Mouse (Mus musculus) hindbrain, embryonic 10.5 days (tissue): ENCODE results near the gene Gm47995. TPM values are rescaled to one million over a fixed set of nuclear protein-coding genes. Genes with fewer than 3 reads are reported as not detected.
"Not testable (repeated sequence)": the region's sequence is repeated elsewhere in the genome, so short reads cannot be mapped to it uniquely, and the experiment has no call there.

Experiments used
- DNase-seq: peaks from one replicate; pipeline ENCODE4 v3.0.0-alpha.2; 2017; ENCODE audit warnings: low spot score
- H3K27ac ChIP-seq: fragments of 300-500 bp; sonication (generic); 2 replicates; pipeline ENCODE4 v1.5.1; 2016; ENCODE audit warnings: mild to moderate bottlenecking, moderate library complexity
- H3K27me3 ChIP-seq: fragments of 300-500 bp; sonication (generic); 2 replicates; pipeline ENCODE4 v1.6.1; 2016; ENCODE audit warnings: mild to moderate bottlenecking; ENCODE audit not compliant: poor library complexity, insufficient read depth, severe bottlenecking
- H3K36me3 ChIP-seq: fragments of 300-500 bp; sonication (generic); 2 replicates; pipeline ENCODE4 v1.6.1; 2016; ENCODE audit warnings: mild to moderate bottlenecking, moderate library complexity
- H3K4me1 ChIP-seq: fragments of 300-500 bp; sonication (generic); replicated peaks from 2 replicates; pipeline ENCODE4 v1.6.1; 2016; ENCODE audit warnings: mild to moderate bottlenecking
- H3K4me3 ChIP-seq: fragments of 300-500 bp; sonication (generic); 2 replicates; pipeline ENCODE4 v1.5.1; 2016; ENCODE audit warnings: mild to moderate bottlenecking, moderate library complexity
- H3K9me3 ChIP-seq: fragments of 300-500 bp; sonication (generic); 2 replicates; pipeline ENCODE4 v1.6.1; 2016; ENCODE audit warnings: mild to moderate bottlenecking, moderate library complexity
- WGBS: fragments of 180-500 bp; shearing (Covaris S2); methylation state at CpG from one replicate; pipeline ENCODE4 v1.1.7; 2016; 5-methylcytosine and 5-hydroxymethylcytosine counted together
- polyA plus RNA-seq: library from polyadenylated mRNA; unstranded; fragments of >200 nt; fragmentation: Nextera tagmentation; extraction: Ambion mirVana; gene quantifications from 2 replicates; pipeline ENCODE4 v1.2.1, GENCODE M21; 2016

The Gm47995 gene
- polyA plus RNA-seq, 1 experiment from 2014 or later = 0.30 TPM

DNA sequence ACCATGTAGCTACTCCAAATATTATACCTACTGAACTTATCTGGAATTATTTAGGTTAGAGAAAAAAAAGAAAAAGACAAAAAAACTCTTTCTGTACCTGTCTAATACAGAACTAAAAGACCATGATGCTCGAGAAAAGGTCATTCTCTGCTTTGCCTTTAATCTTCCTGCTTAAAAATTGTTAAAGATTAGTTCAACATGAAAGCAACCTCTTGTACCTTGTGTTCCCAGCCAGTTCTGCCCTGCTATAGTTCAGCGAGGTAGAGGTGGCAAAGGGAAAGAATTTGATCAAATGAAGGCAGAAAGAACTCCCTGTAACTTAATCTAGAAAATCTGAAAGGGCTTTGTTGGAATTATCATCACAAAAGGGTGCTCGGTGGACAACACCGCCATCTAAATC is 2.3 kb upstream of the Gm47995 start:
- WGBS = 68% methylated on average over 4 of the region's 4 CpGs
- not testable (repeated sequence) for H3K36me3 ChIP-seq, H3K27ac ChIP-seq, DNase-seq, H3K27me3 ChIP-seq, H3K4me3 ChIP-seq, H3K4me1 ChIP-seq, H3K9me3 ChIP-seq

DNA sequence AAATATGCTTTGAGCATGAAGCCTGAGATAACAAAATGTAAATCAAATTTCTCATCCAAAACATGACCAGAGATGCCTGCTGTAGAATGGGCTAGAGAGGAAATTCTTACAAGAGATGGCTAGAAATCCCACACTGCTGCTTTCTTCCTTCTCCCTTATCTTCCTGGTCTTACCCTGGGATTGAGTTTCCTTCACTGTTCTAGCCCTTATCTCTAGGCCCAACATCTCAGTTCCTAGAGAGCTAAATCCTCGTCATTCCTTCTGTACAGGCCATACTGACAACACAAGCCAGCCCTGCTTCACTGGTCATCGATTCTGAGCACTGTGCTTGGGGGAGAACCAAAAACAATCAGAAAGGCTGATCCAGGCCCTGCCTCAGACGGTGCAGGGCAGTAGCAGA is 1.6 kb upstream of the Gm47995 start:
- WGBS = 86% methylated on average over 3 of the region's 3 CpGs

DNA sequence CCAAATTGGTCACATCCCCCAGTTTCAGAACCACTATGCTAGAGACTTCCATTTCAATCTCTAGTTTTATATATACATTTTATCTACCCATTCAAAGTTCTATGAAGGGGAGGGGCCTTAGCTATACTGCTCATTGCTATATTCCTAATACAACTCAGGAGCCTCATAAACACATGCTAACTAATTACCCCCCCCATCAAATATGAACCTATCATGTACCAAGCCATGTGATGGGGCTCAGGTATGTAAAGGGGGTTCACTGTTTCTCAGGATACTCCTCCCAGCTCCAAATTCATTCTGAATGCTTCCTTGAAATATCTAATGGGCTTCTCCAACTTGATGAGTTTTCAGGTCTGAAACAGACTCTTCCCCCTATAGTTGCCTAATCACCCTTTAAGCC is 2.4 kb downstream of the Gm47995 start:
- not testable (repeated sequence) for DNase-seq, H3K4me1 ChIP-seq, H3K9me3 ChIP-seq, H3K27ac ChIP-seq, H3K27me3 ChIP-seq, H3K4me3 ChIP-seq, H3K36me3 ChIP-seq

More for the DNA sequence above, 1.6 kb upstream of the Gm47995 start:
- not testable (repeated sequence) for H3K27me3 ChIP-seq, H3K4me3 ChIP-seq, H3K9me3 ChIP-seq, H3K36me3 ChIP-seq, H3K27ac ChIP-seq, H3K4me1 ChIP-seq, DNase-seq

DNA sequence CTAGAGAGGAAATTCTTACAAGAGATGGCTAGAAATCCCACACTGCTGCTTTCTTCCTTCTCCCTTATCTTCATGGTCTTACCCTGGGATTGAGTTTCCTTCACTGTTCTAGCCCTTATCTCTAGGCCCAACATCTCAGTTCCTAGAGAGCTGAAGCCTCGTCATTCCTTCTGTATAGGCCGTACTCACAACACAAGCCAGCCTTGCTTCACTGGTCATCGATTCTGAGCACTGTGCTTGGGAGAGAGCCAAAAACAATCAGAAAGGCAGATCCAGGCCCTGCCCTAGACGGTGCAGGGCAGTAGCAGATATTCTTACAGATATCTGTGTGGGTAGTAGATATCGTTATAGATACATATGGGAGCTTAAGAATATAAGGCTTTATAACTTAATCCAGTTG is 4.5 kb downstream of the Gm47995 start:
- 82% methylated on average over 4 of the region's 5 CpGs for WGBS
- DNase-seq, H3K27ac ChIP-seq, H3K4me1 ChIP-seq, H3K4me3 ChIP-seq, H3K36me3 ChIP-seq, H3K9me3 ChIP-seq, H3K27me3 ChIP-seq: not testable (repeated sequence)

DNA sequence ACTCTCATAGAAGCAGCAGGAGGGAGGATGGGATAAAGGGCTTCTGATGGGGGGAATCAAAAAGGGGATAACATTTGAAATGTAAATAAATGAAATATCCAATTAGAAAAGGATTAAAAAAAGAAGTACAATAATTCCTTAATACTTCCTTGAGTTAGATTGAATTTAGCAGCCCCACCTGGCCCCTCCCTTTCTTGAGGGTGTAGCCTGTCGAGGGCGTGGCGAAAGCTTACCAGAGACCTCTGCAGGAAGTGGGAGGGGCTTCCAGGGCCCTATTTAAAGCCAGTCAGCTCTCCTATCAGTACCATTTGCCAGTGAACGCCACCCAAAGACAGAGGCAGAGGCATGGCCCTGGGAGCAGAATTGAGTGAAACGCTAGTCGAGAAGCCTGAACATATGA is 5.6 kb downstream of the Gm47995 start, which contains the start of gene 3110040M04Rik:
3110040M04Rik (plus strand) TSS at position 304 of the 400 bp plus-strand sequence.
- H3K27me3 ChIP-seq, H3K9me3 ChIP-seq: not testable (repeated sequence)
- WGBS = no CpG with 5 or more reads among the region's 6 CpGs

DNA sequence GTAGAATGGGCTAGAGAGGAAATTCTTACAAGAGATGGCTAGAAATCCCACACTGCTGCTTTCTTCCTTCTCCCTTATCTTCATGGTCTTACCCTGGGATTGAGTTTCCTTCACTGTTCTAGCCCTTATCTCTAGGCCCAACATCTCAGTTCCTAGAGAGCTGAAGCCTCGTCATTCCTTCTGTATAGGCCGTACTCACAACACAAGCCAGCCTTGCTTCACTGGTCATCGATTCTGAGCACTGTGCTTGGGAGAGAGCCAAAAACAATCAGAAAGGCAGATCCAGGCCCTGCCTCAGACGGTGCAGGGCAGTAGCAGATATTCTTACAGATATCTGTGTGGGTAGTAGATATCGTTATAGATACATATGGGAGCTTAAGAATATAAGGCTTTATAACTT is 10.2 kb downstream of the Gm47995 start:
- 78% methylated on average over 4 of the region's 5 CpGs for WGBS
- H3K36me3 ChIP-seq, H3K4me3 ChIP-seq, H3K27ac ChIP-seq, DNase-seq, H3K4me1 ChIP-seq, H3K9me3 ChIP-seq, H3K27me3 ChIP-seq: not testable (repeated sequence)

More for the DNA sequence above, 5.6 kb downstream of the Gm47995 start, which contains the start of gene 3110040M04Rik:
- not testable (repeated sequence) for DNase-seq, H3K27ac ChIP-seq, H3K36me3 ChIP-seq, H3K4me1 ChIP-seq, H3K4me3 ChIP-seq

DNA sequence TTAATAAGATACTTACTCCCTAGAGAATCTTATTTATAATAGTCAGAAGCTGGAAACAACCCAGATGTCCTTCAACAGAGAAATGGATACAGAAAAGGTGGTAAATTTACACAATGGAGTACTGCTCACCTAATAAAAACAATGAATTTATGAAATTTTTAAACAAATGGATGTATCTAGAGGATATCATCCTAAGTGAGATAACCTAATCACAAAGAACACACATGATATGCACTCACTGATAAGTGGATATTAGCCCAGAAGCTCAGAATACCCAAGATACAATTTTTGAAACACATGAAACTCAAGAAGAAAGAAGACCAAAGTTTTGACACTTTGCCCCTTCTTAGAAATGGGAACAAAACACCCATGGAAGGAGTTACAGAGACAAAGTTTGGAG is 10.7 kb downstream of the Gm47995 start:
- H3K36me3 ChIP-seq, H3K9me3 ChIP-seq, H3K4me1 ChIP-seq, H3K4me3 ChIP-seq, H3K27ac ChIP-seq, H3K27me3 ChIP-seq, DNase-seq: not testable (repeated sequence)

DNA sequence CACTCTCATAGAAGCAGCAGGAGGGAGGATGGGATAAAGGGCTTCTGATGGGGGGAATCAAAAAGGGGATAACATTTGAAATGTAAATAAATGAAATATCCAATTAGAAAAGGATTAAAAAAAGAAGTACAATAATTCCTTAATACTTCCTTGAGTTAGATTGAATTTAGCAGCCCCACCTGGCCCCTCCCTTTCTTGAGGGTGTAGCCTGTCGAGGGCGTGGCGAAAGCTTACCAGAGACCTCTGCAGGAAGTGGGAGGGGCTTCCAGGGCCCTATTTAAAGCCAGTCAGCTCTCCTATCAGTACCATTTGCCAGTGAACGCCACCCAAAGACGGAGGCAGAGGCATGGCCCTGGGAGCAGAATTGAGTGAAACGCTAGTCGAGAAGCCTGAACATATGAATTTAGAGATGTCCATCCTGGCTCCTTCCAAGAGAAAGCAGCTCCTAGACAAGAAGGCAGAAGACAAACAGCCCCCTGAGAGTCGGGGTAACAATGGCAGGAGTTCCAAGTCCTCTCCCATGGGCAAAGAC is 11.6 kb downstream of the Gm47995 start, which contains the start of gene Gm47996:
Gm47996 (plus strand) TSS at position 308 of the 532 bp plus-strand sequence.
- not testable (repeated sequence) for H3K27ac ChIP-seq, H3K4me3 ChIP-seq, H3K27me3 ChIP-seq, DNase-seq, H3K4me1 ChIP-seq, H3K36me3 ChIP-seq, H3K9me3 ChIP-seq
- WGBS = 93% methylated on average over 5 of the region's 8 CpGs

DNA sequence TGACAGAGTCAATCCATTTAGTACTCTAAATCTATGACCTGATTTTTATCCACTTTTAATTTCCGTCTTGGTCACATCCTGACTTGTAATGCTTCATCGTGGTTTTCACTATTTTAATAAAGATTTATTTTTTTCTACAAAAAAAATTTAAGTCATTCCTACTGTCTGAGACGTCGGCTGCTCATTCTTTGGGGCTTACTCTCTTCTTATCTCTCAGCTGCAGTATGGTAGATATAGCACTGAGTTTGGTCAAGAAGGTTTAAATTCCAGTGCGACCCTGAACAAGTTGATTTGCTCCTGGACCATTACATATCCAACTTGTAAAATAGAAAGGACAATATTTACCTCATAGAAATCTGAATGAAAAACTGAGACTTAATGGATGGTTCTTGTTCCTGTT is 13.4 kb downstream of the Gm47995 start:
- not testable (repeated sequence) for H3K4me1 ChIP-seq, DNase-seq
- 96% methylated on average over 5 of the region's 5 CpGs for WGBS

DNA sequence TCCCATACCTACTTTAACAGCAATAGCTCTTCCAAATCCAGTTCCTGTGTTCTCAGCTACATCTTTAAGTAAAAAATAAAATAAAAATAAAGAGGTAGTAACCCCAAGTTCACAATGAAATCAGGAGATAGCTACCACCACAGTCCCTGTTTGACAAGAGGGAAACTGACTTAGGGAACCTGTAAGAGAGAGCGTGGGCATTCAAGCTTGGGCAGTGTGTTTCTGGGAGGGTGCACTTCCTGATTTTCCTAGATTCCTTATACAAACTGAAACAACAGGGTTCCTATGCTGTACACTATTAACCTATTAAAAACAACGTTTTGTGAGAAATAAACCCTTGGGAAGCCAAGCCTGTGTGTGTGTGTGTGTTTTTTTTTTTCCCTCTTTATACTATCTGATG is 16.6 kb downstream of the Gm47995 start:
- Histone ChIP-seq H3K27ac (no peak overlapping the region), H3K36me3 (no peaks in the 10 kb centered on the region), H3K4me3 (no peak overlapping the region), H3K27me3 (no peaks in the 10 kb centered on the region), H3K9me3 (no peaks in the 10 kb centered on the region), H3K4me1 (no peaks in the 10 kb centered on the region)
- no peak for DNase-seq
- WGBS = 75% methylated on average over 2 of the region's 2 CpGs

More for the DNA sequence above, 13.4 kb downstream of the Gm47995 start:
- not testable (repeated sequence) for H3K9me3 ChIP-seq, H3K27me3 ChIP-seq, H3K36me3 ChIP-seq, H3K27ac ChIP-seq, H3K4me3 ChIP-seq

DNA sequence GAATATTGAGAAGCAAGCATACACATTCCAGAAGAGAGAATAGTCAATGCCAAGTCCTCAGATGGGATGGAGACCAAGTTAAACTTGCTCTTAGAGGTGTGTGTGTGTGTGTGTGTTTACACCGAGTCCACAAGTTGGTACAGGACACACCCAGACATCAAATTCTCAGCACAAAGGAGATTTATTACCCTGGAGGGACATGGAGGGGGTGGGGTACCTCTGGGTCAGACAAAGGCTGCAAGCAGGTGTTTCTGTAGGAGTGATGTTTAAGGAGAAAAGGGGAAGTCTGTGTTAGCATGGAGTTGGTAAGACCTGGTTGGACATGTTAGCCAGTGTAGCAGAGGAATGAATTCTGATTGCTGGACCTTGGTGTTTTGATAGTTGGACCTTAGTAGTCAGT is 17.7 kb downstream of the Gm47995 start:
- H3K4me3 ChIP-seq = no peak overlapping the region
- DNase-seq = no peak
- no peaks in the 10 kb centered on the region for H3K4me1 ChIP-seq
- no peaks in the 10 kb centered on the region for H3K36me3 ChIP-seq
- H3K9me3 ChIP-seq = no peaks in the 10 kb centered on the region
- 87% methylated on average over 1 of the region's 1 CpGs for WGBS
- H3K27me3 ChIP-seq = no peaks in the 10 kb centered on the region
- H3K27ac ChIP-seq = no peak overlapping the region

DNA sequence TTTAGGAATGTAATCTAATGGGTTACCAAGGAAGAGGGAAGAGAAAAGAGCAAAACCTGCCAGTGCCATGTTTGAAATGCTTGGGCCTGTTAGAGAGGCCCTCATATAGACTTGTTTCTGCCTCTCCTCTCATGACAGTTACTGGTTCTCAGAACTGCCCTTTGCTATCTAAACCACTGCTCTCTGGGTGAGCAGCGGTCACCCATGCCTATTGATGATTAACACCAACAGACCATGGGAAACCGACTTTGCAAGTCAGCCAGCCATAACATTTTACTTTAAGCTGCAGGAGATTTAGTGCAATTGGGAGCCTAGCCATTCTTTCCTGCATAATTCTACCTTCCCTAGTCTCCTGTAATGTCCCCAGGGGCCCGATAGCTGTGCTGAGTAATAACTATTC is 18.2 kb downstream of the Gm47995 start:
- Histone ChIP-seq H3K27me3 (no peaks in the 10 kb centered on the region), H3K9me3 (no peaks in the 10 kb centered on the region), H3K4me1 (no peaks in the 10 kb centered on the region), H3K27ac (no peak overlapping the region), H3K4me3 (no peak overlapping the region), H3K36me3 (no peaks in the 10 kb centered on the region)
- whole genome bisulfite sequencing = 69% methylated on average over 3 of the region's 3 CpGs
- DNase-seq = no peak

DNA sequence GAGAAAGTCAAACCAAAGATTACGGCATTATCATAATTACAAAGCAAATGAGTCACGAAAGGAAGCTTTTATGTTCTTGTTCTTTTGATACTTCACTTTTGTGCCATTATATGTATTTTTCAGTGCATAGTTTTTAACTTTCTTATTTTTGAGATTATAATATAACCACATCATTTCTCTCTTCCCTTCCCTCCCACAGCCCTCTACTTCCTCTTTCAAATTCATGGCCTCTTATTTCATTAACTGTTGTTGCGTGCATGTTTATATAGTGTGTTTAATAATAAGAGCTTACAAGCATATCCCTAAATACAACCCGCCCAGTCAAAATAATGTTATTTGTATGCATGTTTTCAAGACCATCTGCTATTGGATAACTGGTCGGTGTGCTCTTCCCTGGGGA is 20.8 kb downstream of the Gm47995 start:
- H3K9me3 ChIP-seq = no peaks in the 10 kb centered on the region
- H3K4me3 ChIP-seq = no peak overlapping the region
- no peaks in the 10 kb centered on the region for H3K36me3 ChIP-seq
- H3K27ac ChIP-seq = no peak overlapping the region
- no peaks in the 10 kb centered on the region for H3K4me1 ChIP-seq
- WGBS = 90% methylated on average over 5 of the region's 5 CpGs
- DNase-seq = no peak
- no peaks in the 10 kb centered on the region for H3K27me3 ChIP-seq

DNA sequence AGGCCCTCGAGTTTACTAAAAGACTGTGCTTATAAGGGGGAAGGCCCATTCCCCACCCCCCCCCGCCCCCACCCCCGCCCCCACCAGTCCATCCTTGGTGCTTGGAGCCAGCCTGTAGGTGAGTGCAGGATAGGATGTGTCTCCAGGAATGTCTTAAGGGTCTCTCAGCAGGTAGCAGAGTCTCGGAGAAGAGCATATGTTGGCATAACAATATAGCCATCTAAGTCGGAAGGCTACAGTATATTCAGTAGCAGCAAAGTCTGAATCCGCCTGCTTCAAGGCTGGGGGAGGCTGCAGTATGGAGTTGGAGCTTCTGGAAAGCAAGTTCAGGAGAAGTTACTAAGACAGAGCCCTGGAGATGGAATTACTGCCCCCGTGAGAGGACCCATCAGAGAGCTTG is 21.9 kb downstream of the Gm47995 start:
- no peaks in the 10 kb centered on the region for H3K4me1 ChIP-seq
- no peaks in the 10 kb centered on the region for H3K36me3 ChIP-seq
- no peak overlapping the region for H3K27ac ChIP-seq
- H3K4me3 ChIP-seq = no peak overlapping the region
- H3K27me3 ChIP-seq = no peaks in the 10 kb centered on the region
- WGBS = 74% methylated on average over 7 of the region's 7 CpGs
- no peak for DNase-seq
- no peaks in the 10 kb centered on the region for H3K9me3 ChIP-seq
